ENCODE assay signal across 13 mouse cellular contexts in the genomic region with DNA sequence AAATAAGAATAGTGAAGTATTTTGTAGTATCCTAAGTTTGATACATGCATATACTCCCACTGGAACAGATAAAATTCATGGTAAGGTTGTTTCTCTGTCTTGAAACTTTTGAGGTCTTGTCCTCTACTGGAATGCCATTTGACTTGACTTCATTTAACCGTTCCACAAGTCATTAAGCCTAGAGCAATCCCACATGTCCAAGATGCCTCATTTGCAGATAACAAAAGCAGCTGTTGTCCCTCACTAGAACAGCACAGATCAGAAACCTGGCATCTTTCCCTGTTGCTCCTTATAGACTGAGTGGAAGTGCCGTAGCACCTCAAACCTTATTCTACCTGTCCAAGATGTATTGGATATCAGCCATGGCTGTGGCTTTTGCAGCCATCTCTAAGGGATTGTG.
"Had no signal": no experiment of that assay in that cellular context is flagged by ENCODE, and none has a peak within 500 bp of the region (broad histone marks: within the 10 kb centered on the region; RNA-seq: fewer than 3 reads in every experiment).

No protein-coding gene starts in this region.

- H3K9me3 ChIP-seq: limb, embryonic 15.5 days; liver, embryonic 12.5 days; midbrain, embryonic 12.5 days; neural tube, embryonic 13.5 days had no signal

- H3K27me3 ChIP-seq: limb, embryonic 15.5 days; liver, embryonic 12.5 days; midbrain, embryonic 12.5 days; neural tube, embryonic 13.5 days had no signal

- DNase-seq: kidney, adult 9 months; left cerebral cortex, postnatal 4 days; retina, postnatal 1 day; right cerebral cortex, postnatal 4 days; spleen, adult 18-20 months; thymus, adult 18-20 months; thymus, postnatal 14 days had no signal

- H3K4me3 ChIP-seq: limb, embryonic 15.5 days; liver, embryonic 12.5 days; midbrain, embryonic 12.5 days; neural tube, embryonic 13.5 days had no signal

- H3K36me3 ChIP-seq: limb, embryonic 15.5 days; liver, embryonic 12.5 days; midbrain, embryonic 12.5 days; neural tube, embryonic 13.5 days had no signal

- H3K4me1 ChIP-seq: limb, embryonic 15.5 days; liver, embryonic 12.5 days; midbrain, embryonic 12.5 days; neural tube, embryonic 13.5 days had no signal

- H3K27ac ChIP-seq: limb, embryonic 15.5 days; liver, embryonic 12.5 days; midbrain, embryonic 12.5 days; neural tube, embryonic 13.5 days had no signal

- H3K9ac ChIP-seq: limb, embryonic 15.5 days; liver, embryonic 12.5 days; midbrain, embryonic 12.5 days; neural tube, embryonic 13.5 days had no signal

- H3K4me2 ChIP-seq: limb, embryonic 15.5 days; liver, embryonic 12.5 days; midbrain, embryonic 12.5 days; neural tube, embryonic 13.5 days had no signal

- ATAC-seq: intestine, embryonic 16.5 days; liver, embryonic 12.5 days; midbrain, embryonic 16.5 days had no signal
